Mouse (Mus musculus) intestine, postnatal 0 days (tissue): ENCODE measurements around the gene Pcca. TPM values are rescaled to one million over a fixed set of nuclear protein-coding genes. Genes with fewer than 3 reads are reported as not detected.

Source experiments
- ATAC-seq: fragments of 200-750 bp; cut with Nextera tagmentation; 2 replicates; pipeline ENCODE4 v1.8.0; 2017; ENCODE audit warnings: mild to moderate bottlenecking, moderate TSS enrichment, moderate library complexity
- H3K27ac ChIP-seq: fragments of 300-500 bp; sonication (generic); 2 replicates; pipeline ENCODE4 v1.5.1; 2014; ENCODE audit warnings: mild to moderate bottlenecking, low read depth, low read length, moderate library complexity
- H3K27me3 ChIP-seq: fragments of 300-500 bp; sonication (generic); replicated peaks from 2 replicates; pipeline ENCODE4 v1.6.1; 2014; ENCODE audit warnings: low read length, mixed read lengths; ENCODE audit not compliant: control insufficient read depth, insufficient read depth
- H3K36me3 ChIP-seq: fragments of 300-500 bp; sonication (generic); 2 replicates; pipeline ENCODE4 v1.6.1; 2014; ENCODE audit warnings: mild to moderate bottlenecking, moderate library complexity; ENCODE audit not compliant: control insufficient read depth, insufficient read depth
- H3K4me1 ChIP-seq: fragments of 300-500 bp; sonication (generic); replicated peaks from 2 replicates; pipeline ENCODE4 v1.6.1; 2014; ENCODE audit warnings: antibody characterized with exemption, low read length, mixed read lengths; ENCODE audit not compliant: control insufficient read depth, insufficient read depth
- H3K4me2 ChIP-seq: fragments of 300-500 bp; sonication (generic); replicated peaks from 2 replicates; pipeline ENCODE4 v1.6.1; 2014; ENCODE audit warnings: low read depth, mild to moderate bottlenecking, moderate library complexity
- H3K4me3 ChIP-seq: fragments of 300-500 bp; sonication (generic); 2 replicates; pipeline ENCODE4 v1.5.1; 2014; ENCODE audit warnings: low read depth, low read length
- H3K9ac ChIP-seq: fragments of 300-500 bp; sonication (generic); 2 replicates; pipeline ENCODE4 v1.6.1; 2014; ENCODE audit warnings: mild to moderate bottlenecking, low read depth, low read length
- H3K9me3 ChIP-seq: fragments of 300-500 bp; sonication (generic); 2 replicates; pipeline ENCODE4 v1.6.1; 2016; ENCODE audit warnings: mixed run types; ENCODE audit not compliant: control insufficient read depth
- CTCF ChIP-seq: sonication (generic); IDR thresholded peaks from 2 replicates; pipeline ENCODE4 v1.5.1; 2016; ENCODE audit warnings: low read depth, mild to moderate bottlenecking, control low read depth, antibody characterized with exemption, moderate library complexity
- WGBS: fragments of 180-500 bp; shearing (Covaris S2); extraction: QIAGEN DNeasy Blood & Tissue Kit; methylation state at CpG from one replicate; pipeline ENCODE4 v1.1.7; 2014; 5-methylcytosine and 5-hydroxymethylcytosine counted together
- polyA plus RNA-seq: library from polyadenylated mRNA; unstranded; fragments of >200 nt; fragmentation: Nextera tagmentation; extraction: Ambion mirVana; gene quantifications from 2 replicates; pipeline ENCODE4 v1.2.1, GENCODE M21; 2015

Pcca gene
- polyA plus RNA-seq, 1 experiment from 2014 or later = 5.9 TPM

GRCm38 (mm10) chr14:122511519-122511918 is 22.6 kb upstream of the Pcca start:
- TF ChIP-seq CTCF = no peak
- no peaks in the 10 kb centered on the region for H3K4me1 ChIP-seq
- H3K4me2 ChIP-seq = no peak overlapping the region
- no peak overlapping the region for H3K4me3 ChIP-seq
- no peak overlapping the region for H3K27ac ChIP-seq
- H3K27me3 ChIP-seq = no peaks in the 10 kb centered on the region
- WGBS = 45% methylated on average over 3 of the region's 3 CpGs
- H3K9me3 ChIP-seq = no peaks in the 10 kb centered on the region
- no peak overlapping the region for H3K9ac ChIP-seq
- no peaks in the 10 kb centered on the region for H3K36me3 ChIP-seq
- ATAC-seq = no peak

GRCm38 (mm10) chr14:122513511-122514036 is 20.6 kb upstream of the Pcca start:
- ATAC-seq = no peak
- no peak overlapping the region for H3K4me2 ChIP-seq
- no peaks in the 10 kb centered on the region for H3K27me3 ChIP-seq
- H3K27ac ChIP-seq = no peak overlapping the region
- TF ChIP-seq CTCF = no peak
- no peak overlapping the region for H3K4me3 ChIP-seq
- H3K4me1 ChIP-seq = no peaks in the 10 kb centered on the region
- no peaks in the 10 kb centered on the region for H3K36me3 ChIP-seq
- no peak overlapping the region for H3K9ac ChIP-seq
- 47% methylated on average over 1 of the region's 1 CpGs for WGBS
- no peaks in the 10 kb centered on the region for H3K9me3 ChIP-seq

- no peak for TF ChIP-seq CTCF
- whole genome bisulfite sequencing = 84% methylated on average over 4 of the region's 4 CpGs
- H3K4me2 ChIP-seq = no peak overlapping the region
- no peak for ATAC-seq
- H3K27me3 ChIP-seq = no peaks in the 10 kb centered on the region
- no peak overlapping the region for H3K27ac ChIP-seq
- H3K9ac ChIP-seq = no peak overlapping the region
- H3K36me3 ChIP-seq = no peaks in the 10 kb centered on the region
- H3K4me1 ChIP-seq = no peaks in the 10 kb centered on the region
- H3K9me3 ChIP-seq = no peaks in the 10 kb centered on the region
- H3K4me3 ChIP-seq = no peak overlapping the region
Measured at GRCm38 (mm10) chr14:122528475-122528874, 5.6 kb upstream of the Pcca start.

- Histone ChIP-seq H3K4me3 (no peak overlapping the region), H3K9me3 (no peaks in the 10 kb centered on the region), H3K27me3 (no peaks in the 10 kb centered on the region), H3K36me3 (no peaks in the 10 kb centered on the region), H3K9ac (no peak overlapping the region), H3K4me1 (no peaks in the 10 kb centered on the region), H3K4me2 (no peak overlapping the region), H3K27ac (no peak overlapping the region)
- 100% methylated on average over 1 of the region's 1 CpGs for WGBS
- no peak for ATAC-seq
- TF ChIP-seq CTCF = no peak
Measured at GRCm38 (mm10) chr14:122535986-122536385, 1.9 kb downstream of the Pcca start.

GRCm38 (mm10) chr14:122548421-122548820 is 14.3 kb downstream of the Pcca start:
- H3K36me3 ChIP-seq = no peaks in the 10 kb centered on the region
- H3K9ac ChIP-seq = no peak overlapping the region
- H3K4me2 ChIP-seq = no peak overlapping the region
- no peaks in the 10 kb centered on the region for H3K9me3 ChIP-seq
- WGBS = 93% methylated on average over 1 of the region's 1 CpGs
- TF ChIP-seq CTCF = no peak
- no peaks in the 10 kb centered on the region for H3K27me3 ChIP-seq
- ATAC-seq = no peak
- H3K4me3 ChIP-seq = no peak overlapping the region
- H3K4me1 ChIP-seq = no peaks in the 10 kb centered on the region
- no peak overlapping the region for H3K27ac ChIP-seq

- TF ChIP-seq CTCF = no peak
- Histone ChIP-seq H3K9ac (no peak overlapping the region), H3K4me3 (no peak overlapping the region), H3K36me3 (no peaks in the 10 kb centered on the region), H3K4me1 (no peaks in the 10 kb centered on the region), H3K27ac (no peak overlapping the region), H3K4me2 (no peak overlapping the region), H3K9me3 (no peaks in the 10 kb centered on the region), H3K27me3 (no peaks in the 10 kb centered on the region)
- ATAC-seq = no peak
- WGBS = 79% methylated on average over 1 of the region's 1 CpGs
Measured at GRCm38 (mm10) chr14:122548905-122549304, 14.8 kb downstream of the Pcca start.
